Mouse (Mus musculus): ENCODE results near the gene Gmfg. TPM values are rescaled to one million over a fixed set of nuclear protein-coding genes. Genes with fewer than 3 reads are reported as not detected.

Gmfg gene
- polyA plus RNA-seq, 1 experiment from 2014 or later = 11.8 TPM

- H3K4me3 ChIP-seq (ENCODE audit: low read length) = no peak overlapping the region
- H3K9me3 ChIP-seq (ENCODE audit: control insufficient read depth, low read length) = no peaks in the 10 kb centered on the region
- no peak overlapping the region for H3K9ac ChIP-seq (ENCODE audit: low read depth, low read length)
- peaks cover 93% of the 10 kb centered on the region for H3K36me3 ChIP-seq (ENCODE audit: control insufficient read depth, insufficient read depth, low read length)
- ATAC-seq (ENCODE audit: low FRiP score, low TSS enrichment) = no peak
- no peaks in the 10 kb centered on the region for H3K27me3 ChIP-seq (ENCODE audit: control insufficient read depth, insufficient read depth, low read length)
- WGBS = 85% methylated on average over 3 of the region's 3 CpGs
- no peaks in the 10 kb centered on the region for H3K4me1 ChIP-seq (ENCODE audit: control insufficient read depth, insufficient read depth, low read length)
- H3K27ac ChIP-seq (ENCODE audit: low read depth, low read length) = no peak overlapping the region
- H3K4me2 ChIP-seq (replicated peaks; ENCODE audit: low read depth, low read length) = no peak overlapping the region
Observed at GRCm38 (mm10) chr7:28401942-28402341, 35.3 kb upstream of the Gmfg start.

DNA sequence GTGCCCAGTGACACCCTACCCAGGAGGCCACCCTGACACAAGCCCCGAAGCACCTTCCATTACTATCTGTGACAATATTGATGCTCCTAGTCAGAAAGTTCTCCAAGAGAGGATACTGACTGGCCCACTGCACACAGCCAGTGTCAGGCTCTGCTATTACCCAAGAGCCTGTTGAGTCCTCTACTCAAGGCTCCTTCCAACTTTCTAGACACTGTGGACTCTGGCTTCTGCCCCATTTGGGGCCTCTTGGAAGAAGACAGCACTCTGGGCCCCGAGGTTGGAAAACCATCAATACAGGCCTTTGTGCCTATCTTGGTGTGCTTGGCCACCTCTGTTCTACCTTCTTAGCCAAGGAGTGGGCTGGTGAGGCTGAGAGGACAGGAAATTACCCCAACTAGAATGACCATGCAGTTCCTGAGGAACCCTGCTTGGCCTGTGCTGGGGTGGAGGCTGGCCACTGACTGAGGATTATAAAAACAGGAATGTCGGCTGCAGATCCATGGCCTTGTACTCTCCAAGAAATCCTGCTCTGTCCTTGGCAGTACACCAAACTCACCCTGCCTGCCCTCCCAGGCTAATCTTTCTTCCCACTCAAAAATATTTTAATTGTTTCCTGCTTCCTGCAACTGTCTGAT, 26.3 kb upstream of the Gmfg start:
- H3K4me2 ChIP-seq (replicated peaks; ENCODE audit: low read depth, low read length) = no peak overlapping the region
- H3K27ac ChIP-seq (ENCODE audit: low read depth, low read length) = no peak overlapping the region
- ATAC-seq (ENCODE audit: low FRiP score, low TSS enrichment) = no peak
- H3K9me3 ChIP-seq (ENCODE audit: control insufficient read depth, low read length) = no peaks in the 10 kb centered on the region
- no peak overlapping the region for H3K4me3 ChIP-seq (ENCODE audit: low read length)
- peaks cover 90% of the 10 kb centered on the region for H3K36me3 ChIP-seq (ENCODE audit: control insufficient read depth, insufficient read depth, low read length)
- WGBS = 79% methylated on average over 3 of the region's 3 CpGs
- H3K9ac ChIP-seq (ENCODE audit: low read depth, low read length) = no peak overlapping the region
- H3K27me3 ChIP-seq (ENCODE audit: control insufficient read depth, insufficient read depth, low read length) = no peaks in the 10 kb centered on the region
- no peaks in the 10 kb centered on the region for H3K4me1 ChIP-seq (ENCODE audit: control insufficient read depth, insufficient read depth, low read length)

DNA sequence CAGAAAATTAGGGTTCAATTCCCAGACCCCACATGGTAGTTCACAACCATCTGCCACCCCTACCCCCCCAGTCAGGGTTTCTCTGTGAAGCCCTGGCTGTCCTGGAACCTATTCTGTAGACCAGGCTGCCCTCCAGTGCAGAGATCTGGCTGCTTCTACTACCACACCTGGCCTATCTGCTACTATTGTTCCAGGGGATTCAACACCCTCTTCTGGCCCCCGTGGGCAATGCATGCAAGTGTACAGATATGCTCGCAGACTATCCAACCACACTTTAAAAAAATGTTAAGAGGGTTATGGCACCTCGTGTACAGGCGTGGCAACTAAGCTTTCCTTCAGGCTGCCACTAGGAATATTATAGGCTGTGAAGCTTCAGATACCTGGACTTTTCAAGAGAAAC, 24.4 kb upstream of the Gmfg start:
- no peak overlapping the region for H3K4me3 ChIP-seq (ENCODE audit: low read length)
- H3K27ac ChIP-seq (ENCODE audit: low read depth, low read length) = no peak overlapping the region
- H3K36me3 ChIP-seq (ENCODE audit: control insufficient read depth, insufficient read depth, low read length) = peaks cover 86% of the 10 kb centered on the region
- no peak for ATAC-seq (ENCODE audit: low FRiP score, low TSS enrichment)
- H3K4me2 ChIP-seq (replicated peaks; ENCODE audit: low read depth, low read length) = no peak overlapping the region
- WGBS = 89% methylated on average over 4 of the region's 4 CpGs
- no peaks in the 10 kb centered on the region for H3K27me3 ChIP-seq (ENCODE audit: control insufficient read depth, insufficient read depth, low read length)
- no peaks in the 10 kb centered on the region for H3K9me3 ChIP-seq (ENCODE audit: control insufficient read depth, low read length)
- H3K4me1 ChIP-seq (ENCODE audit: control insufficient read depth, insufficient read depth, low read length) = no peaks in the 10 kb centered on the region
- H3K9ac ChIP-seq (ENCODE audit: low read depth, low read length) = no peak overlapping the region

GRCm38 (mm10) chr7:28417368-28417767, 19.9 kb upstream of the Gmfg start:
- no peak overlapping the region for H3K4me2 ChIP-seq (replicated peaks; ENCODE audit: low read depth, low read length)
- H3K4me3 ChIP-seq (ENCODE audit: low read length) = no peak overlapping the region
- no peak for ATAC-seq (ENCODE audit: low FRiP score, low TSS enrichment)
- H3K27me3 ChIP-seq (ENCODE audit: control insufficient read depth, insufficient read depth, low read length) = no peaks in the 10 kb centered on the region
- H3K36me3 ChIP-seq (ENCODE audit: control insufficient read depth, insufficient read depth, low read length) = peaks cover 89% of the 10 kb centered on the region
- H3K4me1 ChIP-seq (ENCODE audit: control insufficient read depth, insufficient read depth, low read length) = no peaks in the 10 kb centered on the region
- H3K27ac ChIP-seq (ENCODE audit: low read depth, low read length) = no peak overlapping the region
- no peaks in the 10 kb centered on the region for H3K9me3 ChIP-seq (ENCODE audit: control insufficient read depth, low read length)
- no peak overlapping the region for H3K9ac ChIP-seq (ENCODE audit: low read depth, low read length)

GRCm38 (mm10) chr7:28418096-28418670, 19.1 kb upstream of the Gmfg start:
- H3K4me1 ChIP-seq (ENCODE audit: control insufficient read depth, insufficient read depth, low read length) = no peaks in the 10 kb centered on the region
- no peaks in the 10 kb centered on the region for H3K27me3 ChIP-seq (ENCODE audit: control insufficient read depth, insufficient read depth, low read length)
- H3K4me2 ChIP-seq (replicated peaks; ENCODE audit: low read depth, low read length) = no peak overlapping the region
- H3K9ac ChIP-seq (ENCODE audit: low read depth, low read length) = no peak overlapping the region
- WGBS = 81% methylated on average over 8 of the region's 8 CpGs
- H3K27ac ChIP-seq (ENCODE audit: low read depth, low read length) = no peak overlapping the region
- no peak overlapping the region for H3K4me3 ChIP-seq (ENCODE audit: low read length)
- ATAC-seq (ENCODE audit: low FRiP score, low TSS enrichment) = no peak
- H3K36me3 ChIP-seq (ENCODE audit: control insufficient read depth, insufficient read depth, low read length) = peaks cover 89% of the 10 kb centered on the region
- no peaks in the 10 kb centered on the region for H3K9me3 ChIP-seq (ENCODE audit: control insufficient read depth, low read length)

DNA sequence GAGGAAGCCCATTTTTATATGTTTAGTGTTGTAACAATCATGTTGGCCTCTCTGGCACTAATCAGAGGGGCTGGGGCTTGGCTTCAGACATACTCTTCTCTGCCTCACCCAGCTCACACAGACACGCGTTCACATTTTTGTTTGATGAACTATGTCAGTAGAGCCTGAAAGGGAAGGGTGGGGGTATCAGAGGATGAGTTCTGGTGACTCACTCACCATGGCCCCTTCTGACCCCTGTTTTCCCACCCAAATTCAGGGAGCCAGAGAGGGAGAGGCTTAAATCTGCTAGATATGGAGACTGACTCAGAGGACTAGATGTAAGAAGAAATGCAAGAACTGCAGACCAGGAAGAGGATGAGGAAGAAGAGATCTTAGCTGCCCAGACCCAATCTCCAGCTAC, 17.8 kb upstream of the Gmfg start:
- Histone ChIP-seq H3K9ac (ENCODE audit: low read depth, low read length) (no peak overlapping the region), H3K4me3 (ENCODE audit: low read length) (no peak overlapping the region), H3K36me3 (ENCODE audit: control insufficient read depth, insufficient read depth, low read length) (peaks cover 86% of the 10 kb centered on the region), H3K4me2 (replicated peaks; ENCODE audit: low read depth, low read length) (no peak overlapping the region), H3K27ac (ENCODE audit: low read depth, low read length) (no peak overlapping the region), H3K9me3 (ENCODE audit: control insufficient read depth, low read length) (no peaks in the 10 kb centered on the region), H3K27me3 (ENCODE audit: control insufficient read depth, insufficient read depth, low read length) (no peaks in the 10 kb centered on the region), H3K4me1 (ENCODE audit: control insufficient read depth, insufficient read depth, low read length) (no peaks in the 10 kb centered on the region)
- WGBS = 100% methylated on average over 2 of the region's 2 CpGs
- no peak for ATAC-seq (ENCODE audit: low FRiP score, low TSS enrichment)

- Histone ChIP-seq H3K4me2 (replicated peaks; ENCODE audit: low read depth, low read length) (no peak overlapping the region), H3K4me1 (ENCODE audit: control insufficient read depth, insufficient read depth, low read length) (no peaks in the 10 kb centered on the region), H3K4me3 (ENCODE audit: low read length) (no peak overlapping the region), H3K9ac (ENCODE audit: low read depth, low read length) (no peak overlapping the region), H3K9me3 (ENCODE audit: control insufficient read depth, low read length) (no peaks in the 10 kb centered on the region), H3K27ac (ENCODE audit: low read depth, low read length) (no peak overlapping the region), H3K27me3 (ENCODE audit: control insufficient read depth, insufficient read depth, low read length) (no peaks in the 10 kb centered on the region), H3K36me3 (ENCODE audit: control insufficient read depth, insufficient read depth, low read length) (peaks cover 62% of the 10 kb centered on the region)
- no peak for ATAC-seq (ENCODE audit: low FRiP score, low TSS enrichment)
- WGBS = 92% methylated on average over 1 of the region's 1 CpGs
Observed at GRCm38 (mm10) chr7:28423018-28423417, 14.2 kb upstream of the Gmfg start.

DNA sequence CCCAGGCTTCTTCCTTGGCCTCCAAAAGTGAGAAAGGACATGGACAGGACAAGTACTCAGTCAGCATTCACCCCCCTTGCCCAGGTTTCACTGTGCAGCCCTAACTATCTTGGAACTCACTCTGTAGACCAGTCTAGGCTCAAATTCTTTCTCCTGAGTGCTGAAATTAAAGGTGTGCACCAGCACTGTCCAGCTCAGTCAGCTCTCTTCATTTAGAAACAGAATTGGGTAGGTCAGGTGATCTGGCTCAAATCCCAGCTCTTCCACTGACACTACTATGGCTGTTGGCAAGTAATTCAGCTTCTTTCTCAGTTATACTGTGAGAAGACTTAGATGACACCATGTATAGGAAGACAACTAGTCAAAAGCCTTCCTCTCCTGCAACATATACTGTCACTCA, 9.5 kb upstream of the Gmfg start:
- Histone ChIP-seq H3K9me3 (ENCODE audit: control insufficient read depth, low read length) (no peaks in the 10 kb centered on the region), H3K27ac (ENCODE audit: low read depth, low read length) (no peak overlapping the region), H3K36me3 (ENCODE audit: control insufficient read depth, insufficient read depth, low read length) (peaks cover 26% of the 10 kb centered on the region), H3K4me3 (ENCODE audit: low read length) (no peak overlapping the region), H3K4me1 (ENCODE audit: control insufficient read depth, insufficient read depth, low read length) (no peaks in the 10 kb centered on the region), H3K9ac (ENCODE audit: low read depth, low read length) (no peak overlapping the region), H3K27me3 (ENCODE audit: control insufficient read depth, insufficient read depth, low read length) (no peaks in the 10 kb centered on the region), H3K4me2 (replicated peaks; ENCODE audit: low read depth, low read length) (no peak overlapping the region)
- ATAC-seq (ENCODE audit: low FRiP score, low TSS enrichment) = no peak

DNA sequence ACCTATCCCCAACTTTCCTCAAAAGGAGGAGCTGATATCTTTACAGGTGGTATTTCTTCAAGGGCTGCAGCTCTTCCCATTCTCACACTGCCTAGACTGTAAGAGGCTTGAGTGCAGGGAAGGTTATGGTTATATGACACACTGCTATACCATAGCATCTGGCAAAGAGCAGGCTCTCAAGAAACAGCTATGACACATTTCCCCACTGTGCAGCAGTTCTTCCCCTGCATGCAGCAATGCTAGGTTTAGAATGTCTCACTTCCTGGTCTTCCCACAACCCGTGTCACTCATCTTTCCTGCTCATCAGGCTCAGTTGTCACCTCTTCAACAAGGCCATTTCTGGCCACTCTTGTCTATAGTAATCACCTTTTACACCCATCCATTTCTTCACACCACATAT, 6.7 kb upstream of the Gmfg start:
- H3K4me1 ChIP-seq (ENCODE audit: control insufficient read depth, insufficient read depth, low read length) = 0 out of 2 replicates have a peak, but pooled peaks cover 12% of the 10 kb centered on the region
- no peak for ATAC-seq (ENCODE audit: low FRiP score, low TSS enrichment)
- no peaks in the 10 kb centered on the region for H3K9me3 ChIP-seq (ENCODE audit: control insufficient read depth, low read length)
- H3K4me2 ChIP-seq (replicated peaks; ENCODE audit: low read depth, low read length) = no peak overlapping the region
- no peak overlapping the region for H3K4me3 ChIP-seq (ENCODE audit: low read length)
- WGBS = 84% methylated on average over 1 of the region's 1 CpGs
- peaks cover 18% of the 10 kb centered on the region; the same call in 1 of the 2 replicates for H3K36me3 ChIP-seq (ENCODE audit: control insufficient read depth, insufficient read depth, low read length)
- no peak overlapping the region for H3K9ac ChIP-seq (ENCODE audit: low read depth, low read length)
- no peak overlapping the region for H3K27ac ChIP-seq (ENCODE audit: low read depth, low read length)
- H3K27me3 ChIP-seq (ENCODE audit: control insufficient read depth, insufficient read depth, low read length) = no peaks in the 10 kb centered on the region

All from kidney, embryonic 14.5 days (tissue).